Mouse (Mus musculus) small intestine, adult 2 months (tissue): Measurements from ENCODE around the gene Zfp786.

Experiments used
- CTCF ChIP-seq: fragments of 200-500 bp; IDR thresholded peaks from 2 replicates; pipeline ENCODE4 v1.5.1; 2012; ENCODE audit warnings: low read depth, mild to moderate bottlenecking, control low read depth, inconsistent platforms, low read length, moderate library complexity, mixed read lengths; ENCODE audit not compliant: insufficient replicate concordance, insufficient read length; ENCODE audit errors: extremely low read depth
- POLR2A ChIP-seq: fragments of 200-500 bp; IDR thresholded peaks from 2 replicates; pipeline ENCODE4 v1.6.1; 2012; ENCODE audit warnings: low read depth, mild to moderate bottlenecking, control low read depth, inconsistent platforms, low read length, moderate library complexity

DNA sequence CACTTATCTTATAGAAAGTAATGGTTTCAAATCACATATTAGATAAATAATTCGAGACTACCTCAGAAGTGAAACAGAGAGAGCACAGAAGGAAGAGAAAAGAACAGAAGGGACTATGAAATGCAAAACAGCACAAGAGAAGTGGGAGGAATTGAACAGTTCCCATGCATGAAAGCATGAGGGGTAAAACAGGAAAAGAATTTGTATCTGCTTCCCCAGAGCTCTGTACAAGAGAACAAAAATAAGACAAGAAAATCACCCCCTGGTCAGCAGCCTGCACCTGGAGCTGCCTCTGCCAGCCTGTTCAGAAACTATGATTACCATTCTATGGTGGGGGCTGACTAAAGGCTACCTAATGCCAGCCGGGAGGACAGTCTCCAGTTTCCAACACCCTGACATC is 23.2 kb downstream of the Zfp786 start:
- TF ChIP-seq CTCF (no peak), POLR2A (no peak)
